Mouse (Mus musculus) hindbrain, postnatal 0 days (tissue): ENCODE measurements around the gene Prkch. TPM values are rescaled to one million over a fixed set of nuclear protein-coding genes. Genes with fewer than 3 reads are reported as not detected.

Source experiments
- ATAC-seq: fragments of 200-750 bp; cut with Nextera tagmentation; 2 replicates; pipeline ENCODE4 v1.8.0; 2017; ENCODE audit warnings: mild to moderate bottlenecking, moderate TSS enrichment, moderate library complexity
- DNase-seq: peaks from one replicate; pipeline ENCODE4 v3.0.0-alpha.2; 2015; ENCODE audit warnings: low spot score
- H3K27ac ChIP-seq: fragments of 300-500 bp; sonication (generic); 2 replicates; pipeline ENCODE4 v1.5.1; 2014; ENCODE audit warnings: mild to moderate bottlenecking
- H3K27me3 ChIP-seq: fragments of 300-500 bp; sonication (generic); 2 replicates; pipeline ENCODE4 v1.6.1; 2014; ENCODE audit warnings: low read length, mixed read lengths; ENCODE audit not compliant: insufficient read depth
- H3K36me3 ChIP-seq: fragments of 300-500 bp; sonication (generic); 2 replicates; pipeline ENCODE4 v1.6.1; 2014; ENCODE audit warnings: low read length, mixed read lengths; ENCODE audit not compliant: insufficient read depth
- H3K4me1 ChIP-seq: fragments of 300-500 bp; sonication (generic); 2 replicates; pipeline ENCODE4 v1.6.1; 2014; ENCODE audit warnings: antibody characterized with exemption, low read length, mixed read lengths; ENCODE audit not compliant: insufficient read depth
- H3K4me2 ChIP-seq: fragments of 300-500 bp; sonication (generic); 2 replicates; pipeline ENCODE4 v1.6.1; 2014; ENCODE audit warnings: low read depth, mild to moderate bottlenecking, low read length, moderate library complexity, mixed read lengths
- H3K4me3 ChIP-seq: fragments of 300-500 bp; sonication (generic); 2 replicates; pipeline ENCODE4 v1.5.1; 2014; ENCODE audit warnings: low read length
- H3K9ac ChIP-seq: fragments of 300-500 bp; sonication (generic); replicated peaks from 2 replicates; pipeline ENCODE4 v1.6.1; 2014; ENCODE audit warnings: mild to moderate bottlenecking, low read length, moderate library complexity, mixed read lengths
- H3K9me3 ChIP-seq: fragments of 300-500 bp; sonication (generic); 2 replicates; pipeline ENCODE4 v1.6.1; 2016; ENCODE audit warnings: low read length, mixed read lengths
- CTCF ChIP-seq: IDR thresholded peaks from 2 replicates; pipeline ENCODE4 v1.5.1; 2016; ENCODE audit warnings: antibody characterized with exemption, control low read depth, low read depth
- WGBS: fragments of 180-500 bp; shearing (Covaris S2); extraction: QIAGEN DNeasy Blood & Tissue Kit; methylation state at CpG from one replicate; pipeline ENCODE4 v1.1.7; 2014; 5-methylcytosine and 5-hydroxymethylcytosine counted together
- polyA plus RNA-seq: library from polyadenylated mRNA; unstranded; fragments of >200 nt; fragmentation: Nextera tagmentation; extraction: Ambion mirVana; gene quantifications from 2 replicates; pipeline ENCODE4 v1.2.1, GENCODE M21; 2015
- total RNA-seq: library from RNA; depleted of rRNA; stranded (reverse); fragments of >200 nt; gene quantifications from 2 replicates; pipeline ENCODE4 v1.2.3, GENCODE M21; 2014

Prkch gene
- total and polyA plus RNA-seq, 2 experiments from 2014 or later, result 6.1 to 16.1 TPM

DNA sequence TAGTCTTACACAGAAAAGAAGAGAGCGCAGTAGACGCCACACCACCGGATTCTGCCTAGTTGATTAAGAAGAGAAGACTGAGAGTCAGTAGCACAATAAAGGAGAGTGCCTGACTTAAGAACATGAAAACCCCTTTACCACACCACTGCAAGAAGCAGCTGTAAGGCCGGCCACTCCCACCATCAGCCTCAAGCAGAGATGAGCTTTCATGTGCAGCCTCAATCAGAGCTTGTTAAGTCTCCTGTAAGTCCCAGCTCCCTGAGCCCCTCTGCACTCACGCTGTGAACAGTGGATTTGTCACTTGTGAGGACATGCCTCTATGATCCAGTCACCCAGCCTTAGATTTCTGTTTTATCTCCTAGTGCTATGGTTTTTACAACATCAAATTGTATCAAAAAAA, 221.4 kb downstream of the Prkch start:
- Histone ChIP-seq H3K4me2 (no peak overlapping the region), H3K9me3 (no peaks in the 10 kb centered on the region), H3K36me3 (no peaks in the 10 kb centered on the region), H3K4me3 (no peak overlapping the region), H3K27me3 (no peaks in the 10 kb centered on the region), H3K27ac (no peak overlapping the region), H3K9ac (no peak overlapping the region), H3K4me1 (peaks cover 7% of the 10 kb centered on the region)
- DNase-seq, result no peak
- TF ChIP-seq CTCF, result no peak
- WGBS, result 58% methylated on average over 5 of the region's 5 CpGs
- ATAC-seq, result no peak

DNA sequence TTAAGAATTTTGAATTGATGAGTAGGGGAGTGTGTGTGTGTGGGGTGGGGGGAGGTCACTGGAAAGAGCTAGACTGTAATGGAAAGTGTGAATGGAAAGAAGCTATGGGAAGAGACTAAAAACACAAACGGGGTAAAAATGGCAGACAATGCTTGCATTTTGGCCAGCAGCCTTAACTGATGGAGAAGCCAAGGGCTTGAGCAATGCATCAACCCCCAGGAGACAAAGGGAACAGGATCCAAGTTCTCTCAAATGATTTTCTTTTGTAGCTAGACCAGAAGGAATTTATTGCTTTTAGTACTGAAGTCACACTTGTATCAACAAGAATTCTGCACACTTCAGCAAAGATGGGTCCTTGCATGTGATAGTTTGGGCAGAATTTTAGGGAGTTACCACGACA, 222.6 kb downstream of the Prkch start:
- Histone ChIP-seq H3K27me3 (no peaks in the 10 kb centered on the region), H3K36me3 (no peaks in the 10 kb centered on the region), H3K4me3 (no peak overlapping the region), H3K4me1 (peaks cover 9% of the 10 kb centered on the region), H3K27ac (no peak overlapping the region), H3K4me2 (no peak overlapping the region), H3K9ac (no peak overlapping the region), H3K9me3 (no peaks in the 10 kb centered on the region)
- DNase-seq (no peak), ATAC-seq (no peak)
- 56% methylated on average over 2 of the region's 2 CpGs for WGBS
- no peak for TF ChIP-seq CTCF

DNA sequence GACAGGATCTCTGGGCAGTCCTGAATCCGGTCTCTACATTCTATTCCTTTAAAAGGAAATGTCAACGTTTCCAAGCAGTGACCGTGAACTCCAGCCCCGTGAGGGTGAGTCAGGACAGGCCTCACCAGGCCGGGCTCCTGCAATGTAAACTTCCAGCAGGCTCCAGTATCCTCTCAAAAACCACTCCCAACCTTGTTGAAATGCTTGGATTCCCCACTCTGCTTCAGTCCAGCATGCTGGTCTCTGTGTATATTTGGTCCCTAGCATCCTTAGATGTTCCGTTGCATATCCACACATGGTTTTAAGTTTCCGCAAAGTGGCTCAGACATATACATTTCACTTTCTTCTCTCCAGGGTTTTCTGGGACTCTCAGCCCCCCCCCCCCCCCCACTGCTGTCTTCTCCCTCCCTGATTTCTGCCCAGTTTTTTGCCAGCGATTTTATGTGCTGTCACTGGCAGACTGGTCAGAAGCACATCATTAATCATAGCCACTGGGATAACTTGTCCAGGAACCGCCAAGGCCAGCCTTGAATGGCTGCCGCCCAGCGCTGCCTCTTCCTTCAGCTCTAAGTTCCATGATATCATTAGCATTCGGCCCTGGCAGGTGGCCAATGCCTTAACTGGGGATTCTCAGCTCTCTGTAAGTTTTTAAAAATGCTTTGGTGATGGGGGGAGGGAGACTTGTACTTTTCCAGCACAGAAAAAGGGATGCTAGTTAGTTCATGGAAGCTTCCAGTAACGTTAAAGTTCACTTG, 225.6 kb downstream of the Prkch start:
- Histone ChIP-seq H3K9me3 (no peaks in the 10 kb centered on the region), H3K9ac (no peak overlapping the region), H3K27ac (no peak overlapping the region), H3K36me3 (no peaks in the 10 kb centered on the region), H3K4me3 (no peak overlapping the region), H3K27me3 (no peaks in the 10 kb centered on the region), H3K4me1 (peaks cover 17% of the 10 kb centered on the region), H3K4me2 (no peak overlapping the region)
- DNase-seq (peak; percentile 76), ATAC-seq (no peak)
- 41% methylated on average over 13 of the region's 13 CpGs for WGBS
- no peak for TF ChIP-seq CTCF

DNA sequence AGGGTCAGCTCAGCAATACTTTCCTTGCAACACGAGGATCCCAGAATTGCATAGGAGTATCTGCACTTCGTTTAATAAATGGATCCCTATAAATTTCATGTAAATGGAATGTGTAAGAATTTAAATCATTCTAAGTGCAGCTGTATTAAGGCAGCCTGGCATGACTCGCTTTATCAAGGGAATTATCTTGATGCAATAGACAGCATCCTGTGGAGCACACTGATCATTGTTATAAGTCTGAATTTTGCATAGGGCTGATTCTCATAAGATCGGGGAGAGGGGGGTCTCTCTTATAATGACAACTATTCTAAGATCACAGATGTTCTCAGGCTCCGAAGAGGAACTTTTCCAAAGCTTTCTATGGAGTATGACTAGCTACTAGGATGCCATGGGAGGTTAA, 226.3 kb downstream of the Prkch start:
- no peak for ATAC-seq
- no peaks in the 10 kb centered on the region for H3K9me3 ChIP-seq
- no peak overlapping the region for H3K9ac ChIP-seq
- WGBS, result 50% methylated on average over 5 of the region's 5 CpGs
- H3K27me3 ChIP-seq, result no peaks in the 10 kb centered on the region
- DNase-seq, result no peak
- H3K4me2 ChIP-seq, result no peak overlapping the region
- H3K27ac ChIP-seq, result no peak overlapping the region
- no peak overlapping the region for H3K4me3 ChIP-seq
- peaks cover 17% of the 10 kb centered on the region for H3K4me1 ChIP-seq
- TF ChIP-seq CTCF, result no peak
- no peaks in the 10 kb centered on the region for H3K36me3 ChIP-seq

DNA sequence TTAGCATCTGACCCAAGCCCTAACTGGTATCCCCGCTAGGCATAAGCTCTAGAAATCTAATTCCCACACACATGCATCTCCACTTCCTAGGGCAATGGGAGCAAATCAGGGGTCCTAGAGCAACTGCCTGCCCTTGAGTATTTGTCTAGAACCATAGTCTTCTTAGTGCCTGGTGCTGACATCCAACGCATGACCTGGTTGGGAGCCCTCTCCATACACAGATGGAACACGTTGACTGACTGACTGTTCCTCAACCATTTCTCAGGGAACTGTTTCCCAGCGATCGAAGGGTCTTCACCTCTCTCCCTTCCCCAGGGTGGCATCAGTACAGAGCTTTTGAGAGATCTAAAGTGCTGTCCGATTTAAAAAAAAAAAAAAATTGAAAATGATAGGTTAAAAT, 227.6 kb downstream of the Prkch start:
- no peak for TF ChIP-seq CTCF
- DNase-seq, result no peak
- Histone ChIP-seq H3K9me3 (no peaks in the 10 kb centered on the region), H3K4me2 (no peak overlapping the region), H3K9ac (no peak overlapping the region), H3K4me1 (peaks cover 17% of the 10 kb centered on the region), H3K27me3 (no peaks in the 10 kb centered on the region), H3K36me3 (no peaks in the 10 kb centered on the region), H3K4me3 (no peak overlapping the region), H3K27ac (no peak overlapping the region)
- ATAC-seq, result no peak
- 87% methylated on average over 6 of the region's 6 CpGs for WGBS

DNA sequence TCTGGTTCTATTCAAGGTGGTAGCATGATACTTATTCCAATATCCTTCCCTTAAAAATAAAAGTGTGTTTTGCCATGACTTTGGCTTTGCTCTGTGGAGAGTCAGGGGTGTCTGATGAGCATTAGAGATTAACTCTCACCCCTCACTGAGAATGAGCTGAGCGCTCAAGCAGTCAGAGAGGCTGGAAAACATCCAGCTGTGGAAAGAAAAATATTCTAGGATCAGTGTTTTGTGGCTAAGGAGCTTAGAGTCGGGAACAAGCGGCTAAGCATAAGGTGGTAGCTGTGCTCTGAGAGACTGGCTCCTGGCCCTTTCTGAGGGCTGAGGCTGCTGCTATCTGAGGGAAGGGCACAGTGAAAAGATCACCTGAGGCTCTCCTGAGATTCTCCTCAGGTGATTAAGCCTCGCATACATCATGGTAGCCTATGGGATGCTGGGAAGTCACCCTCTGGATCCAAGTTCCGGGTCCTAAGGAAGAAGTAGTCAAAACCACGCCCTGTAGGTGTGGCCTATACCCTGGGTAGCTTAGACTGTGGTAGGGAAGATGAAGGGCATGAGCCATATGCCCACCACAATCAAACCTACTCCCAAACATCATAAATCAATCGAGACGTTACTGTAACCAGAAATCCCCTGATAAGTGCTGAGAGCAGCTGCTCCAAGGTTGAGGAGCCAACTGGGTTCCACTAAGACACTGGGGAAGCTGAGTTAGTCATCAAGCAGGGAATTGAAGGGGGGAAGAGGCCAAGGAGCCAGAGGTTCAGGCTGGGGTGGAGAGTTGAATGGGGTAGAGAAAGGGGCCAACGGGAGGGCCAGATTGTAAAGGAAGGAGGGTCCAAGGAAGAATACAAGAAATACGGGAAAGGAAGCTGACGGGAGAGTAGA, 228.7 kb downstream of the Prkch start:
- Histone ChIP-seq H3K9me3 (no peaks in the 10 kb centered on the region), H3K27ac (no peak overlapping the region), H3K27me3 (no peaks in the 10 kb centered on the region), H3K4me1 (peaks cover 17% of the 10 kb centered on the region), H3K4me2 (no peak overlapping the region), H3K36me3 (no peaks in the 10 kb centered on the region), H3K4me3 (no peak overlapping the region), H3K9ac (no peak overlapping the region)
- 64% methylated on average over 11 of the region's 11 CpGs for WGBS
- ATAC-seq, result no peak
- DNase-seq, result peak; percentile 13
- no peak for TF ChIP-seq CTCF
